Mouse (Mus musculus): ENCODE measurements at regions not wholly inside any gene's neighbourhood (a gene's known extent, or its start where the extent isn't known, plus 50 kb on each side); places are given as distances from the start of the nearest gene placed in this dataset.

GRCm38 (mm10) chr9:30519231-30519630, 92.3 kb downstream of the Snx19 start:
- no peak for DNase-seq
